Mouse (Mus musculus) spleen, embryonic (tissue): ENCODE measurements around the gene Bckdk.

Experiments
- CTCF ChIA-PET: fragments of 350-600 bp; sonication (Branson Sonifier 250); formaldehyde crosslinking; loops from one replicate; lab custom pipeline; 2022; lab: Charles Lee

Gene Bckdk

DNA sequence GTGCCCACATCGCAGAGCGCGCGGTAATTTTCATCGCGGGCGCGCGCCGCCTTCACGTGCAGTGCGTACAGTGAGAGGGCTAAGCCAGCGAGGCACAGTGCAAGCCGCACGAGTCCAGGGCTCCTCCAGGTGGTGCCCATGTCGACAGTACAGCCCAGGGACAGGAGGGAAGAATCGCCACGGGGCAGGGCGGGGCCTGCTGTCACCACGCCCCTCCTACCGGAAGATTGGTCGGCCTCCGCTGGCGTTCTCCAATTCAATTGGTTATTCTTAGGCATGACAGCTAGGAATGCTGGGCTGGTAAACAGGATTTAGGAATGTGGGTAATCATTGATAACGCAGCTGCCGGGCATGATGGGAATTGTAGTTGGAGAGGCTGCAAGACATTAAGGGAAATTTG, 8.4 kb upstream of the Bckdk start, which contains the start of the genes Gm21974 and Vkorc1:
Gene Gm21974, minus strand, starts transcription at position 13 of the 400 bp plus-strand sequence.
Gene Vkorc1, minus strand, starts transcription at position 176 of the 400 bp plus-strand sequence.
- CTCF ChIA-PET = interaction anchor here (0.6 to 1.1 kb wide), 6 partner anchors 22 to 1145 kb away, joined by 4 to 9 read pairs (median 6); no protein-coding TSS in a partner anchor

DNA sequence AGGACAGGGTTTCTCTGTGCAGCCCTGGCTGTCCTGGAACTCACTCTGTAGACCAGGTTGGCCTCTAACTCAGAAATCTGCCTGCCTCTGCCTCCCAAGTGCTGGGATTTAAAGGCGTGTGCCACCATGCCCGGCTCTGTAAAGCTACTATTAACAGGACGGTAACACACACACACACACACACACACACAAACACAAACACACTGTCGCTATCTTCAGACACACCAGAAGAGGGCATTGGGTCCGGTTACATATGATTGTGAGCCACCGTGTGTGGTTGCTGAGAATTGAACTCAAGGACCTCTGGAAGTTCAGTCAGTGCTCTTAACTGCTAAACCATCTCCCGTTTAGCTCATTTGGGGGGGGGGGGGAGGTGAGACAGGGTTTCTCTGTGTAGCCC, 8.0 kb upstream of the Bckdk start:
- CTCF ChIA-PET = interaction anchor here (0.6 to 1.1 kb wide), 6 partner anchors 22 to 1146 kb away, joined by 4 to 9 read pairs (median 6); no protein-coding TSS in a partner anchor

DNA sequence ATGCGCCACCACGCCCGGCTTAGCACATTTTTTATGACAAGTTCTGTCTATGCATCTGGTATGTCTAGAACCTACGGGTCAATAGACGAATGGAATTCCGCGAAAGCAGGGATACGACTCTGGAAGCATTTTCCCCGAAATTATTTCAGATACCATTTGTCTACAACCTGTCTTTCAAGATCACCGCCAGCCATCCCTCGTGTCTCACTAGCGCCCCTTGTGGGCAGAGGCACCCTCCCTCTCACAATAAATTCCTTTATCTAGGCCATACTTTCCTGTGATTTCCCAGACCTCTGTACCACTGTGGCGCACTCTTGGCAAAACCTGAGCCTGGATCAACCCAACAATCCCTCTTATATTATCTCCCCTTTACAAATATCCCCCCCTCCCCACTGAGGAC, 7.5 kb upstream of the Bckdk start:
- CTCF ChIA-PET = interaction anchor here (0.7 to 0.8 kb wide), 2 partner anchors 16 to 95 kb away, joined by 3 to 7 read pairs; no protein-coding TSS in a partner anchor

DNA sequence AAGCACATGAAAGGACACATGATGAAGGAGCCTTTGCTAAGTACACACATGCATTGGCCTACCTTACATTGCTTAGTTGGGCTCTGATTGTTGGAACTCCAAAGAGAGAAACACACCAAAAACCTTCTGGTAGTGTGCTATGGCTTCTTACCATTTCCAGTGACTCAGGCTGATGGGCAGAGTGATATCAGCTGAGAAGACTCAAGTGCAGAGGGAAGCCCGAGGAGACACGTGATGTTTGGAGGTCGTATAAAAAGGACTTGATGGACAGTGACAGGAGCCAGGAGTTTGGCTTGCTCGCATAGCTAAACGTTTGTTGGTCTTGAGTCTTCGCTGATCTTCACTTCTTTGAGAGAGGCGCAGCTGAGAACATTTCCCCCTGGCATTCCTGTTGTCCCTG, 6.3 kb upstream of the Bckdk start:
- CTCF ChIA-PET = no interaction called here

DNA sequence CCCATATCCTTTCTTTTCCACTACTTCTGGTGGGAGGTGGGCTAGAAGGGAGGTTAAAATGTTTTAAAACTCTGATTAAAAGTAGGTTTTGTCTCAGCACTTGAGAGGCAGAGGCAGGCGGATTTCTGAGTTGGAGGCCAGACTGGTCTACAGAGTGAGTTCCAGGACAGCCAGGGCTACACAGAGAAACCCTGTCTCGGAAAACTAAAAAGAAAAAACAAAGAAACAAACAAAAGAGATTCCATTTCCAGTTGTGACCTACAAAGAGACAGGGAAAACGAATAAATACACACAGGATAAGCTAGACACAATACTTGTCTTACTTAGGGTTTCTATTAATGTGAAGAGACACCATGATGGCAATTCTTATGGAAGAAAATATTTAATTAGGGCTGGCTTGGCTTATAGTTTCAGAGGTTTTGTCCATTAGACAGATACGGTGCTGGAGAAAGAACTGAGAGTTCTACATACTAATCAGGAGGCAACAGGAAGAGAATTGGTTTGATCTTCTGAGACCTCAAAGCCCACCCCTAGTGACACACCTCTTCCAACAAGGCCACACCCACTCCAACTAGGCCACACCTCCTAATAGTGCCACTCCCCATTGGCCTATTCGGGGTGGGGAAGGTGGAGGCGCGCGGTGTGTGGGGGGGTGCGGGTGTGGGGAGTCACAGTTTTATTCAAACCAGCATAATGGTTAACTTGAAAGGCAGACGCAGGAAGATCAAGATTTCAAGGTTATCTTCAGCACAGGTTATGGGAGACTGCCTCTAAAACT, 5.5 kb upstream of the Bckdk start:
- CTCF ChIA-PET = no interaction called here

DNA sequence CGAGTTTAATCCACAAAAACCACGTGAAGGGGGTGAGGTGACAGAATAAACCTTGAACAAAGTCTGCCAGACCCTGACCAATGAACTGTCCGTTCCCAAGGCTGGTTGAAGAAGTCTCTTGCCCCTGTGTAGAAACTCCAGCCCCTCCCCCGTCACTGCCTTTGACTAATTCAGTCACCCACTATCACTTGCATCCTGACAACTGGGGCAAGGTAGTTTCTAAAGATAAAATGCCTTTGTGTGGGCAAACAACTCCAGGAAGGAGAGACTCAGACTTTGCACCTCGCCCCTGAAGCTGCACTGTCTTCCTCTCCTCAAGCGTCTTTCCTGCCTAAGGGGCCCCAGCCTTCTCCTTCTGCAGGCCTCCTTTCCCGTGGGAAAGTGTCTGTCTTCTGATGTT, 3.9 kb upstream of the Bckdk start:
- CTCF ChIA-PET = no interaction called here

DNA sequence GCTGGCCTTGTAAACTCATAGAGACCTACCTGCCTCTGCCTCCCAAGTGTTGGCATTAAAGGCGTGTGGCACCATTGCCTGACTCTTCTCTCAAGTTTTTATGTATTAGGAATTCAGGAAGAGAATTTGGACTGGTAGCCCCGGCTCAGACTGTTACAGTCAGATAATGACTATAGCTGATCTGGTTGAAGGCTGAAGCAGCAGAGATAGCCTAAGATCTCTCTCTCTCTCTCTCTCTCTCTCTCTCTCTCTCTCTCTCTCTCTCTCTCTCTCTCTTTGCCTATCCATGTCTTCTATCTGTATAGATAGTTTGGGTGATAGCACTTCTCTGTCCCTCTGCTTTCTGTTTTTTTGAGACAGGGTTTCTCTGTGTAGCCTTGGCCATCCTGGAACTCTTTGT, 2.1 kb upstream of the Bckdk start:
- CTCF ChIA-PET = interaction anchor here (0.6 kb wide), 1 partner anchor 1703 kb away, joined by 4 read pairs; no protein-coding TSS in a partner anchor

DNA sequence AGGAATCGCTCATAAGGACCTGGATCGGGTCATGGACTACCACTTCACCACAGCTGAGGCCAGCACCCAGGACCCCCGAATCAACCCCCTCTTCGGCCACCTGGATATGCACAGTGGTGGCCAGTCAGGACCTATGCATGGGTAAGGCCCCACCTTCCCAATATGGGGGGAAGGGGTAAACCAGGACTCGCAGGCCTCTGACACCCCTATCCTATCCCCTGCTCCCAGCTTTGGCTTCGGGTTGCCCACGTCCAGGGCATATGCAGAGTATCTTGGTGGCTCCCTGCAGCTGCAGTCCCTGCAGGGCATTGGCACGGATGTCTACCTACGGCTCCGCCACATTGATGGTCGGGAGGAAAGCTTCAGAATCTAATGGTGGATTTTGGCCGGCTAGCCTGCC, 4.1 kb downstream of the Bckdk start:
- CTCF ChIA-PET = no interaction called here

DNA sequence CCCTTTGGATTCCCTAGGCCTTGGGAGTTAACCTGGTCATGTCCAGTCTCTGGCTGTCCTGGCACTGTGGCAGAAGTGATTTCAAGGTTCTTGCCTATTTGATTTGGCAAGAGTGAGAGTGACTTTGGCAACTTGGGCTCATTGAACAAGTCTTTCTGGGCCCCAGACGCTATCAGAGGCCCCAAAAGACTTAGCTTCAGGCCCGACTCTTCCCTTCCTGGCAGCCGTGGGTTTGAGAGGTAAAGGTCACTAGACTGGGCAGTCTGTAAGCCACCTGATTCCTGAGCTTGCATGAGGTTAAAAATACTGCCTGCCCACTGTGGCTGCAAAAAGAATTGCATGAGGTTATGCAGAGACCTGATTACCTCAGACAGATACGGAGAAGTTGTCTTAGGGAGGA, 4.8 kb downstream of the Bckdk start:
- CTCF ChIA-PET = interaction anchor here (0.6 kb wide), 1 partner anchor 743 kb away, joined by 4 read pairs; no protein-coding TSS in a partner anchor

DNA sequence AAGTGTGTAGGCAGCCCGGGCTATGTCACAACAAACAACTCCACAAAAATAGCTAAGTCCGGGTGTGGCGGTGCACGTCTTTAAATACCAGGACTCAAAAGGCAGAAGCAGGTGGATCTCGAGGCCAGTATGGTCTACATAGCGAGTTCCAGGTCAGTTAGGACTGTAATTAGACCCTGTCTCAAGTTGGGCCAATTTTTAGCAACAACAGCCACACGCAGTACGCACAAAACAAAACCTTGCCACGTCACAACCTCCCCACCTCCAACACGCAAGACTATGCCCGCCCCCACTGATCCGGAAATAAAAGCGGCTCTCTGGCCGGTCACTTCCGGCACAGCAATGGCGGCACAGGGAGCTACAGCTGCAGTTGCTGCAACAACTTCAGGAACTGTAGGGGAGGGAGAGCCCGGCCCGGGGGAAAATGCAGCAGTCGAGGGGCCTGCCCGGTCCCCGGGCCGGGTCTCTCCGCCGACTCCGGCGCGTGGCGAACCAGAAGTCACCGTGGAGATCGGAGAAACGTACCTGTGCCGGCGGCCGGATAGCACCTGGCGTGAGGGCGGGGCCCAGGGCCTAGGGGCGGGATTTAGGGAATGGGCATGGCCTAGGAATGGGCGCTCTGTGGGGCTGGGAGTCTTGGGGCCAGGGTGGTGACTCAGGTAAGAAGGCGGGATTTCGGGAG, 8.4 kb downstream of the Bckdk start, which contains the start of gene Kat8:
Gene Kat8, plus strand, starts transcription at position 327 of the 682 bp plus-strand sequence.
- CTCF ChIA-PET = interaction anchor here (0.7 to 0.8 kb wide), 2 partner anchors 9 to 112 kb away, joined by 3 to 12 read pairs; partner anchors contain the start of gene Hsd3b7

DNA sequence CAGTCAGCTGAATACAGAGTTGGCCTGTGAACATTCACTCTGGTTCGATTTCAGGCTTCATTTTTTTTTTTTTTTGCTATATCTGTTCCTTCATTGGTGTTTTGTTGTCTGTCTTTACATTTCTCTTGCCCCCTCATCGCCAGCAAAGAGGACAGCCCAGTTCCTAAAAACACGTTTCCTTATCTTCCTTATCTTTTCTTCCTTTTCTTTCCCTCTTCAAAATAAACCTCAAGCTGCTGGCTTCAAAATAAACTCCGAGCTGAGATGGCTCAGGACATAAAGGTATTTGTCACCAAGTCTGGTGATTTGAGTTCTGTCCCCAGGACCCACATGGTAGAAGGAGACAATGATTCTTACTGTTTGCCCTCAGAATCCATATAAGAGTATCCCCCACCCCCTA, 9.1 kb downstream of the Bckdk start:
- CTCF ChIA-PET = interaction anchor here (0.7 to 0.8 kb wide), 3 partner anchors 9 to 426 kb away, joined by 3 to 12 read pairs (median 7); partner anchors contain the start of gene Hsd3b7

DNA sequence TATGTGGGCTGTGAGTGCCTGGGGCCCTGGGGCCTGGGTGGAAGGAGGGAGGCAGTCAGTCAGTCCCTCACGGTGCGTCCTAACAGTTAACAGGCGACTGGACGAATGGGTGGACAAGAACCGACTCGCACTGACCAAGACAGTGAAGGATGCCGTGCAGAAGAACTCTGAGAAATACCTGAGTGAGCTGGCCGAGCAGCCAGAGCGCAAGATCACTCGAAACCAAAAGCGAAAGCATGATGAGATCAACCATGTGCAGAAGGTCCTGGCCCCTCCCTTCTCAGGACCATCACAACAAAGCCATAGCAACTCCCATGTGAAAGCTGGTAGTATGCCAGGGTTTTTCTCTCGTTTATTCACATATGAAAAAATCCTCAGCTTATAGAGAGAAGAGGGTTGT, 11.4 kb downstream of the Bckdk start:
- CTCF ChIA-PET = interaction anchor here (0.6 kb wide), 1 partner anchor 11 kb away, joined by 3 read pairs; no protein-coding TSS in a partner anchor

DNA sequence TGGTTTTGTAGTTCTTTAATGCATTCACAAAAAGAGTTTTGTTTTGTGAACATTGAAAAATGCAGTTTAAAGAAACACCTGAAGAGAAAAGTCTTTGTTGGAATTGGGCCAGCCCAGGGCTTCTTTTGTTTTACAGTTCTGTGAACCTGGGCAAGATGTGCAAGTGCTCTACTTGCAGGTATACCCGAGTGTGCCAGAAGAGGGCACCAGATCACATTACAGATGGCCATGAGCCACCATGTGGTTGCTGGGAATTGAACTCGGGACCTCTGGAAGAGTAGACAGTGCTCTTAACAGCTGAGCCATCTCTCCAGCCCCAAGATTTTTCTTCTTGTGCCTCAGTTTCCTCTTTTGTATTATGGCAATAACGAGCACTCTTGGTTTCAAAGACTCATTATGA, 14.3 kb downstream of the Bckdk start:
- CTCF ChIA-PET = no interaction called here

DNA sequence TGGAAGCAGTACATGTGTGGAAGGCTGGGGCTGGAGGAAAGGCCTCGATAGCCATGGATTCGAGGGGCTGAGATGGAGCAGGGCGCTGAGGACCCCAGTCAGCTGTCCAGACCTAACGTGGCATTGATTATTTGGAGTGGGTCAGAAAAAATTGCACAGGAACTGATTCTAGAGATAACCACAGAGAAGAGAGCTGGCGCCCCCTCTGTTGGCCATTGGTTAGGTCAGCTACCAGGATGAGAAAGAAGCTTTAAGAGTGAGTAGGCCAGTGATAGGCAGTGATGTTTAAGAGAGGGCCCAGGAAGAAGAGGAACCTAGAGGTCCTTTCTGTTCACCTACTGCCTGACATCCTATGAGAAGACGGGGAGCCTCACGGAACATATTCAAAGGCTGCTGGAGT, 15.4 kb downstream of the Bckdk start:
- CTCF ChIA-PET = interaction anchor here (1.2 kb wide), 1 partner anchor 17 kb away, joined by 6 read pairs; no protein-coding TSS in a partner anchor

DNA sequence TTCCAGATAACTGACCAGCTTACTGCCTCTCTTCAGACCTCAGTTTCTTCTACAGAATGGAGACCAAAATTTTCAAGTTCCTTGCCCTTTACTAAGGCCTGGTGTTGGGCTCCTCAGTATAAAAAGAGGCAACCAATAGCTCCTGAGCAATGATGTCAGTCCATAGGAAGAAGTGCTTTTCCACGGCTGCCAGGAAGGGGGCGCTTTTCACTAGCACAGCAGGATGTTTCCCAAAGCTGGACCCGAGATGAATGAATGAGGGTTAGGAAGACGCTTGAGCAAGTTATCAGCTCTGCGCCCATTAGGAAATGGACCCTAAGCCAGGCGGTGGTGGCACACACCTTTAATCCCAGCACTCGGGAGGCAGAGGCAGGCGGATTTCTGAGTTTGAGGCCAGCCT, 17.6 kb downstream of the Bckdk start:
- CTCF ChIA-PET = interaction anchor here (1.1 kb wide), 1 partner anchor 178 kb away, joined by 3 read pairs; no protein-coding TSS in a partner anchor

DNA sequence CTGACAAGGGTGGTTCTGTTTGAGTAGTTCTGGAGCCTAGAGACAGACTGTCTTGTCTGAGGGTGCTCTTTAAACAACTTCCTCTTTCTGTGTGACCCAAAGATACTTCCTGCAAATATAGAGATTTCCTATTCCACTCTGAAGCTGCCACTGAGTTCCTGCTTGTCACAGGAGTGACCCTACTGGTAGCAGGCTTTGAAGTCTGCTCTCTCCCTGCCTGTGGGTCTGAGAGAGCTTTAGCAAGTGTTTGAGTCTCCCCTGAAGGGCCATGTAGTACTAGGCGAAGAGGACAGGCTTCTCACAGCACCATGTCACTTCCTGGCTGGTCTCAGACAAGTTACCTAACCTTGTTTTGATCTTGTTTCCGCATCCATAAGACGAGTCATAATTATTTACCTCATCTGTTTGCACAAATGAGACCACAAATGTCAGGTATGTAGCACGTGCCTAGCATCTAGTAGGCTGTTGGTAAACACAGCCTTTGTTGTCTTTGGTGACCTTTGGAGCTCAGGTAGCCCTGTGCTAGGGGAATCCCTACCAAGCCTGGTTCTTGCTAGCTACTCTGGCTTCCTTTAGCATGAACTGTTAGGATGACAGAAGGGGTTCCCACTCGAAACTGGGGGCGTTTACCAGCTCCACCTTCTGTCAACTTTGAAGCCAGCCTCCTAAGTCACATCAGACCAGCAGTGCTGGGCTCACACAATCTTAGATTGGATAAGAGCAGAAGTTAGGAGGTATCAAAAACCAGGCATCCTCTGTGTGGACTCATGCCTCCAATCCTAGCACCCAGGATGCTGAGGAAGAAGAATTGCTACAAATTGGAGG, 18.8 kb downstream of the Bckdk start:
- CTCF ChIA-PET = interaction anchor here (0.6 to 1.8 kb wide), 3 partner anchors 27 to 179 kb away, joined by 3 to 9 read pairs (median 4); partner anchors contain the start of genes Gm21974 and Vkorc1

DNA sequence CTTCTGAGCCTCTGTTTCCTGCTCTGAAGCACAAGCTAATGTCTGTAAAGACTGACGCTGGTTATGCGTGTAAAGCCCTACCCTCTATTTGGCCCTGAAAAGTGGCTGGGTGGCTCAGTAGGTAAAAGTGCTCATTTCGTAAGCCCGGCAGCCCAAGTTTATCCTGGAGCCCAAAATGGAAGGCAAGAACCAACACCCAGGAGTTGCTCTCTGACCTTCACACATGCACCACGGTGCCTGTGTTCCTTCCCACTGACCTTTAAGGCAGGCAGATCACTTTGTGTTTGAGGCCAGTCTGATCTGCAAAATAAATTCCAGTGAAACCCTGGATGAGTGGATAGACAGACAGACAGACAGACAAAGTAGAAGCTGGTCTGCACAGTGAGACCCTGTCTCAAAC, 19.8 kb downstream of the Bckdk start:
- CTCF ChIA-PET = interaction anchor here (1.8 kb wide), 1 partner anchor 28 kb away, joined by 9 read pairs; the partner anchor contains the start of genes Gm21974 and Vkorc1

DNA sequence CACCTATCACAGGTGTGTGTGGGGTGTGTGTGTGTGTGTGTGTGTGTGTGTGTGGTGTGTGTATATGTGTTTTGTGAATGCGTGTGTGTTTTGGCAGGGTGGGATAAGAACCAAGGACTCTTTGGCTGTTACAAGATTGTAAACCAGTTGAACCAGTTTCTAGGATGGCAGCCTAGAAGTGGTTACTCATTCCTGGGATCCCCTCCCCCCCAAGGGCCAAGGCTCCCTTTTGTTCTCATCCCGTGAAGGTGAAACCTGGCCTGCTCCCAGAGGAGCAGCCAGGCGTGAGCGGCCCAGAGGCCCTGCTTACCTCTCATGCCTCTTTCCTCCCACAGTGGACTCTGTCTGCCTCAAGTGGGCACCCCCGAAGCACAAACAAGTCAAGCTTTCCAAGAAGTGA, 21.4 kb downstream of the Bckdk start:
- CTCF ChIA-PET = no interaction called here

DNA sequence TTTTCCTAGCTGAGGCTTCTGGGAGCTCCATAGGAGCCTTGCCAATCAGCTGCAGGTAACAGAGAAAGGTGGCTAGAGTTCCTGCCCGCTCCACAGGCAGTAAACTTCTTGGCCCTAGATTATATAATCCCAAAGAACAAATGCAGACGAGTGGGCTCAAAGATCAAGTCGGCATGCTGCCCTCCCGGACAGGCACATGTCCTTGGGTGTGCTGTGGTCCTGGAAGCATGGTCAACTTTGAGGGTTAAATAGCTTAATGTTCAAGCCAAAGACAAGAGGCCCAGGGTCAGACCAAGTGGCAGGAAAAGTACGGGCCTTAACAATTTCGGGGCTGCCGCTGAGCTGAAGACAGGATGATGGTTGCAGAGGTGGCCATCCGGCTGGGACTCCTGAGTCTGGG, 22.2 kb downstream of the Bckdk start:
- CTCF ChIA-PET = no interaction called here

DNA sequence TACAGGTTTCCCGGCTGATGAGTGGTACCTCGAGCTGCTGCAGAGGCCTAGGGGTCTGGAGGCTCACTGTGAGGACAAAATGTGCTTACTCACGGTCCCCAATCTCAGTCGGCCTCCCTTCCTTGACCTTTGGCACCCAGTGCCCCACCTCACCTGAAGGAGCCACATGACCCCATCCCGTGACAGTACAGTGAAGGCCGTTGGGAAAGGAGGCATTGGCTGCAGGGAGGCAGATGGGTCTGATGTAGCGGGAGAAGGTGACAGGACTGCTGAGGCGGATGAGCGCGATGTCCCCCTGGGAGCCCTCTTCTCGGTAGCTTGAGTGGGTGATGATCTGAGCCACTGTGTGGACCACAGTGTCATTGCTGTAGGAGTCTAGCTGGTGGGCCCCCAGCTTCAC, 23.0 kb downstream of the Bckdk start:
- CTCF ChIA-PET = no interaction called here

DNA sequence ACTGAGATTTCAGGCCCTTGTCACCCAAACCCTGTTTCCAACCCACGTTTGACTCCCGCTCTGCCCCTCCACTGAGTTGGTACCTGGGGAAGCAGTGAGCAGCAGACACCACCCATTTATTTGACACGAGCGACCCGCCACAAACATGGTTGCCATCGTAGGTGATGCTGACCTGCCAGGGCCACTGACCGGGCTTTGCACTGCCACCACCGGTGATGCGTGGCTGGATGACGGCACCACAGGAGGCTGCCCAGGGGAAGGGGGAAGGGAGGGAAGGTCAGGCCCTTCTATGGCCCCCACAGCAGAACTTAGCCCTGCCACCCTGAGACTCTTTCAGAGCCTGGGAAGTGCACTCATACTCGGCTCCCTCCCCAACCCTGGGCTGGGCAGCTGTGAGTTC, 23.8 kb downstream of the Bckdk start:
- CTCF ChIA-PET = no interaction called here
